Mouse (Mus musculus) hindbrain, embryonic 15.5 days (tissue): Measurements from ENCODE around the gene Pdhx. TPM values are rescaled to one million over a fixed set of nuclear protein-coding genes. Genes with fewer than 3 reads are reported as not detected.
A peak's percentile ranks its signal among the peaks of the same experiment; 100 is the strongest.

Experiments
- ATAC-seq: fragments of 200-750 bp; cut with Nextera tagmentation; 2 replicates; pipeline ENCODE4 v1.8.0; 2017; ENCODE audit warnings: low read depth, moderate number of reproducible peaks, moderate TSS enrichment; ENCODE audit not compliant: low FRiP score
- H3K27ac ChIP-seq: fragments of 300-500 bp; sonication (generic); replicated peaks from 2 replicates; pipeline ENCODE4 v1.5.1; 2015; ENCODE audit warnings: mild to moderate bottlenecking, inconsistent platforms
- H3K27me3 ChIP-seq: fragments of 300-500 bp; sonication (generic); 2 replicates; pipeline ENCODE4 v1.6.1; 2015; ENCODE audit warnings: control low read depth, inconsistent platforms
- H3K36me3 ChIP-seq: fragments of 300-500 bp; sonication (generic); 2 replicates; pipeline ENCODE4 v1.6.1; 2015; ENCODE audit warnings: control low read depth, inconsistent platforms
- H3K4me1 ChIP-seq: fragments of 300-500 bp; sonication (generic); replicated peaks from 2 replicates; pipeline ENCODE4 v1.6.1; 2015; ENCODE audit warnings: control low read depth, inconsistent platforms
- H3K4me2 ChIP-seq: fragments of 300-500 bp; sonication (generic); 2 replicates; pipeline ENCODE4 v1.6.1; 2015; ENCODE audit warnings: moderate library complexity, mild to moderate bottlenecking, inconsistent platforms
- H3K4me3 ChIP-seq: fragments of 300-500 bp; sonication (generic); 2 replicates; pipeline ENCODE4 v1.5.1; 2015; ENCODE audit warnings: mild to moderate bottlenecking, inconsistent platforms
- H3K9ac ChIP-seq: fragments of 300-500 bp; sonication (generic); 2 replicates; pipeline ENCODE4 v1.6.1; 2015; ENCODE audit warnings: inconsistent platforms
- H3K9me3 ChIP-seq: fragments of 300-500 bp; sonication (generic); 2 replicates; pipeline ENCODE4 v1.6.1; 2016; ENCODE audit warnings: control low read depth, inconsistent platforms
- WGBS: fragments of 180-500 bp; shearing (Covaris S2); methylation state at CpG from one replicate; pipeline ENCODE4 v1.1.7; 2015; 5-methylcytosine and 5-hydroxymethylcytosine counted together
- polyA plus RNA-seq: library from polyadenylated mRNA; unstranded; fragments of >200 nt; fragmentation: Nextera tagmentation; extraction: Ambion mirVana; gene quantifications from 2 replicates; pipeline ENCODE4 v1.2.1, GENCODE M21; 2015

Gene Pdhx
- 67.0 and 68.2 TPM in 2 replicates for polyA plus RNA-seq

DNA sequence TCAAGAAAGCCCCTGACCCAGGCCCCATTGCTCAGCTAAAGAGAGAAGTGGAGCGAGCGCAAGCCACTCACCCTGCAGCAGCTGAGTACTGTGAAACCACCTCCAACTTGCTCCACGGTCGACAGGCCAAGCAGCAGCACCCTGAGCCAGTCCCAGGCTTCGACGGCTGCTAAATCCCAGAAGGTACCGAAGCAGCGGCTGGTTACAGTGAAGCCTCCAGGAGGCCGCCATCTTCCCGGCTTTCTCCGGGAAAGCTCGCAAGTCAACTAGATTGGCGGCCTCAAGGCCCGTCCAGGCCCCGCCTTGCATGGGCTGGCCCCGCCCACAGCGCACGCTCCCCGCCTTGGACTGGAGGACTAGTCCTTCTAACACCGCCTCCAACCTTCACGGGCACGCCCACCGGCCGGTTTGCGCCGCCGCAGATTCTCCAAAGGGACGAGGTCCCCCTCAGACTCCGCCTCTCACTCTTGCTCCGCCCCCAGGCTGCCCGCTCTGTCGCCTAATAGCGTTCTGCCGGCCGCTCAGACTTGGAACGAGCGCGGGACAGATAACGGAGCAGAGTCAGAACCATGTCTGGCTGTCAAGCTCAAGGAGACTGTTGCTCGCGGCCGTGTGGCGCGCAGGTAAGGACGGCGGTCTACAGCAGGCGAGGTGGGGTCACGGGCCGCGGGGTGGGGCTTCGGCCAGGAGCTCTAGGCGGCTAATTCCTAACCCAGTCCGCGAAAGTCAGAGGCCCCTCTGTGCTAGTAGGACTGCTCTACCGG lies at the start of gene Pdhx, which contains the start of gene Apip:
Pdhx (minus strand) TSS at position 295 of the 764 bp plus-strand sequence.
Apip (plus strand) TSS at position 457 of the 764 bp plus-strand sequence.
- WGBS: 2% methylated on average over 55 of the region's 55 CpGs
- H3K36me3 ChIP-seq: no peaks in the 10 kb centered on the region
- H3K4me2 ChIP-seq: peak within 1 kb of the TSS; percentile 74
- peak within 1 kb of the TSS; percentile 86 for H3K27ac ChIP-seq
- H3K4me3 ChIP-seq: peak within 1 kb of the TSS; percentile 68
- H3K9ac ChIP-seq: peak within 1 kb of the TSS; percentile 90
- H3K4me1 ChIP-seq: peaks cover 29% of the 10 kb centered on the region
- no peaks in the 10 kb centered on the region for H3K27me3 ChIP-seq
- ATAC-seq: peak; percentile 100
- no peaks in the 10 kb centered on the region for H3K9me3 ChIP-seq

DNA sequence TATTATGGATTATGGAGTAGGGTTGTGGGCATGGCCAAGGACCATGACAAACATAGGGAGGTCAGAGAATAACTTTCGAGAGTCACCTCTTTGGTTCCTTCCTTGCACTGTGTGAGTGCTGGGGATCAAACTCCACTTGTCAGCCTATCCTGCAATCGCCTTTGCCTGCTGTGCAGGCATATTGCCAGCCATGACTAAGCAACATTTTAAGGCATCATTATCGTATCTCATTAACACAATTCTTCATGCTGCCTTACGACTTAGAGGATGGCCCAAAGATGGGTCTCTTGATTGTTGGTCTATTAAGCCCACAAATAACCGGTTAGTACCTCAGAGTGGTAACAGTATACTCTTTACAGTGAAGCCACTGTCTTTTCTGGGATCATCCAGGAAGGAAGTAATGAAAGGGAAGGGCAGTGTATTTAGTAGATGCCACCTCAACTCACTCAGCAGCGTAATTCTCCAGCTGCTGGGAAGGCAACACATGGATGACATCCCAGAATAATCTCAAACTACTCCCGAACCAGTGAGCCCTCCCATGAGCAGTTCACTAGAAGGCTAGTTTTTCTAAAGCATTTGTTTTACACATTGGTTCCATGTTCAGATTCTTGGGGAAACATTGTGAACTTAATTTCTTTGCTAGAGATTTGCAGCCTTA lies 46.0 kb upstream of the Pdhx start:
- H3K9me3 ChIP-seq: no peaks in the 10 kb centered on the region
- no peaks in the 10 kb centered on the region for H3K27me3 ChIP-seq
- no peak overlapping the region for H3K4me3 ChIP-seq
- ATAC-seq: no peak
- 72% methylated on average over 7 of the region's 7 CpGs for WGBS
- H3K36me3 ChIP-seq: no peaks in the 10 kb centered on the region
- H3K4me1 ChIP-seq: peaks cover 9% of the 10 kb centered on the region; the same call in 1 of the 2 replicates
- no peak overlapping the region for H3K9ac ChIP-seq
- no peak overlapping the region for H3K27ac ChIP-seq
- H3K4me2 ChIP-seq: no peak overlapping the region

DNA sequence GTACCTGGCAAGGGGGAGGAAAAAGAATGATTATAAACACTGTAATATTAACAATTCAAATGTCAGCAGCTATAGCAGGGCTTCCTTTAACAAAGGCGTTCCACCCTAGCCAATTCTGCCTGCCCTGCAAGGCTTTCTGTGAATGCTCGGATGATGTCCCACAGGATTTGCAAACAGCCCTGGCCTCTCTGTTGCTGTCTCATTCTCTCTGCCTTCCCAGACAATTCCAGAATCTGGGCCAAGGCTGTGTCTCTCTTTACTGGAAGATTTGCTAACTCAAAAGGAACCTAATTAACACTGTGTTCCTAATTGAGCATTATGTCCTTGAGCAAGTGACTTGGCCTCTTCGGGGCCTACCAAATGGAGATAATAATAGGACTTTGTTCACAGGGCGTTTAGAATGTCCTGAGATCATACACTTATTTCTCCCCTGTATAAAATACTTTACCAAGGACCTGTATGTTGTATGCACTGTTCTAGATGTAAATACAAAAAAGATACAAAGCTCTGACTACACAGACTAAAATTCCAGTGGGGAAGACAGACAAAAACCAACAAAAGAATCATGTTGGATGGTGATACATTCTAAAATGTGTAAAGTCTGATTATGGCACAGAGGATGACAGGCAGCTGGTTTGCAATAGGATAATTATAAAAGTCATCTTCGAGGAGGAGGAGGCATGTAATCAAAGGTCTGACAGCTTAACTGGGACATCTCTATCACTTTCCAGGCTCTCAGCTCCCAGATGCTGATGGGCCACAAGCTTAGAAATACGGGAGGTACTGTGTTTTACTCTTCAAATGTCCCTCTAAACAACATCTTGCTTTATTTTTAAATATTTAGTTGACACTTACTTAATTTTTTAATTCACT lies 45.2 kb upstream of the Pdhx start:
- 60% methylated on average over 6 of the region's 6 CpGs for WGBS
- Histone ChIP-seq H3K27me3 (no peaks in the 10 kb centered on the region), H3K9me3 (no peaks in the 10 kb centered on the region), H3K4me1 (peaks cover 9% of the 10 kb centered on the region; the same call in 1 of the 2 replicates), H3K27ac (peak overlapping the region; percentile 42), H3K4me3 (no peak overlapping the region), H3K36me3 (no peaks in the 10 kb centered on the region), H3K9ac (no peak overlapping the region), H3K4me2 (no peak overlapping the region)
- no peak for ATAC-seq

DNA sequence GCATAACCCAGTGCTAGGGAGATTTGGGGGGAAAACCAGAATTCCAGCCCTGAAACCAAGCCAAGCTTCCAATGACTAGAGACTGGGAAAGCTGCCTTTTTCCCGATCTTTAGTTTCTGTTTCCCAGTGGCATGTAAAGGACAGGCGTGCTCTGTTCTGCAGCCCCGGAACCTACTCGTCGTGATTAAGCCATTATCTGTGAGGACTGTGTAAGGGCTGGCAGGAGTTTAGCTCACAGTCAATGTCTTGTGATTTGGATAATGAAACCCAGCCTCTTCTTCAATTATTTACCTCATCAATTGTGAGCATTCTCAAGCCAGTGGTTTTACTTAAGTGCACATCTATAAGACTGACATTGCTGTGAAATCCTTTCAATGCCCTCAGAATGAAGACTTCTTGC lies 43.9 kb upstream of the Pdhx start:
- Histone ChIP-seq H3K27me3 (no peaks in the 10 kb centered on the region), H3K9ac (no peak overlapping the region), H3K4me2 (no peak overlapping the region), H3K4me3 (no peak overlapping the region), H3K27ac (no peak overlapping the region), H3K9me3 (no peaks in the 10 kb centered on the region), H3K36me3 (no peaks in the 10 kb centered on the region), H3K4me1 (peaks cover 9% of the 10 kb centered on the region; the same call in 1 of the 2 replicates)
- WGBS: 67% methylated on average over 5 of the region's 5 CpGs
- no peak for ATAC-seq

GRCm38 (mm10) chr2:103111669-103112068 lies 38.4 kb upstream of the Pdhx start:
- Histone ChIP-seq H3K4me2 (no peak overlapping the region), H3K9me3 (no peaks in the 10 kb centered on the region), H3K27ac (no peak overlapping the region), H3K9ac (no peak overlapping the region), H3K27me3 (no peaks in the 10 kb centered on the region), H3K36me3 (no peaks in the 10 kb centered on the region), H3K4me3 (no peak overlapping the region), H3K4me1 (no peaks in the 10 kb centered on the region)
- WGBS: 63% methylated on average over 8 of the region's 8 CpGs
- ATAC-seq: no peak

GRCm38 (mm10) chr2:103106172-103106571 lies 32.9 kb upstream of the Pdhx start:
- Histone ChIP-seq H3K9me3 (no peaks in the 10 kb centered on the region), H3K36me3 (no peaks in the 10 kb centered on the region), H3K9ac (no peak overlapping the region), H3K27ac (no peak overlapping the region), H3K4me2 (no peak overlapping the region), H3K4me1 (no peaks in the 10 kb centered on the region), H3K4me3 (no peak overlapping the region), H3K27me3 (no peaks in the 10 kb centered on the region)
- WGBS: 91% methylated on average over 2 of the region's 2 CpGs
- no peak for ATAC-seq

DNA sequence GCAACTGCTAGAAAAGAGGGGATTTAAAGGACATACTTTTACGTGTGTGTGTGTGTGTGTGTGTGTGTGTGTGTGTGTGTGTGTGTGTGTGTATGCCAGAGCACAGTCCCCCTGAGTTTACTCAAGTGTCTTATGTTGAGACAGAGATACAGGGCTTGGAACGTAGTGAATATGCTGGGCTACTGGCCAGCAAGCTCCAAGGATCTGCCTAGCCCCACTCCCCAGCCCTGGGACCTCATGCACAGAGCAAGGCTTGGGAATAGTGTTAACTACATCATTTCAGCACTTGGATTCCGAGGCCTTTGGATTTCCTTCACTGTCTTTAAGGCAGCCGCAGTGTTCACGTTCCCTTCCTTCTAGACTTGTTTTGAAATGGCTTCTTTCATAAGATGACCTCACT lies 29.3 kb upstream of the Pdhx start:
- Histone ChIP-seq H3K27me3 (no peaks in the 10 kb centered on the region), H3K27ac (no peak overlapping the region), H3K9ac (no peak overlapping the region), H3K4me1 (no peaks in the 10 kb centered on the region), H3K4me2 (no peak overlapping the region), H3K4me3 (no peak overlapping the region), H3K9me3 (no peaks in the 10 kb centered on the region), H3K36me3 (no peaks in the 10 kb centered on the region)
- no peak for ATAC-seq
- WGBS: 74% methylated on average over 5 of the region's 5 CpGs

DNA sequence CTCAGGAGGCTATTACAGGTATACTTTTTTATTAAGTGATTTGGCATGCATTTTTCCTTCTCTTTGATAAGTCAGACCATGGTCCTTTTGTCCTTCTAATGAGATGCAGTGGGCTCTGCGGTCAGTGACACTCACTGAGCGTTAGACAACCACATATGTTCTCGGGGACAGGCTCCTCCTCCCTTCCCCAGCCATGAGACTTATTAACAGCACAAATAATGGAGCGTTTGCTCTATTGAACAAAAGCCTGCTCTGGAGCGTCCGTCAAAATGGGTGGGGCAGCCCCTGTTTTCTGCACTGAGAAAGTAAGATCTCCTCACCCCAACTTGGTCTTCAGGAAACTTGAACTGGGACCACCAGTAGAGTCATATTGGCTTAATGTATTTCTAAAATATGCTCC lies 16.2 kb upstream of the Pdhx start:
- H3K27me3 ChIP-seq: no peaks in the 10 kb centered on the region
- no peak overlapping the region for H3K27ac ChIP-seq
- no peaks in the 10 kb centered on the region for H3K4me1 ChIP-seq
- 35% methylated on average over 6 of the region's 6 CpGs for WGBS
- H3K4me2 ChIP-seq: no peak overlapping the region
- H3K4me3 ChIP-seq: no peak overlapping the region
- no peaks in the 10 kb centered on the region for H3K9me3 ChIP-seq
- H3K9ac ChIP-seq: no peak overlapping the region
- no peak for ATAC-seq
- peaks cover 34% of the 10 kb centered on the region for H3K36me3 ChIP-seq

GRCm38 (mm10) chr2:103088099-103088498 lies 14.8 kb upstream of the Pdhx start:
- no peaks in the 10 kb centered on the region for H3K27me3 ChIP-seq
- WGBS: 96% methylated on average over 4 of the region's 4 CpGs
- H3K27ac ChIP-seq: no peak overlapping the region
- H3K9ac ChIP-seq: no peak overlapping the region
- ATAC-seq: no peak
- H3K4me3 ChIP-seq: no peak overlapping the region
- H3K4me2 ChIP-seq: no peak overlapping the region
- H3K36me3 ChIP-seq: peaks cover 23% of the 10 kb centered on the region
- no peaks in the 10 kb centered on the region for H3K4me1 ChIP-seq
- H3K9me3 ChIP-seq: no peaks in the 10 kb centered on the region

GRCm38 (mm10) chr2:103086432-103086831 lies 13.1 kb upstream of the Pdhx start:
- 9% methylated on average over 1 of the region's 1 CpGs for WGBS
- no peak overlapping the region for H3K27ac ChIP-seq
- H3K4me3 ChIP-seq: no peak overlapping the region
- H3K4me1 ChIP-seq: no peaks in the 10 kb centered on the region
- peaks cover 19% of the 10 kb centered on the region; the same call in 1 of the 2 replicates for H3K36me3 ChIP-seq
- no peaks in the 10 kb centered on the region for H3K27me3 ChIP-seq
- H3K9me3 ChIP-seq: no peaks in the 10 kb centered on the region
- no peak overlapping the region for H3K9ac ChIP-seq
- ATAC-seq: no peak
- H3K4me2 ChIP-seq: no peak overlapping the region

DNA sequence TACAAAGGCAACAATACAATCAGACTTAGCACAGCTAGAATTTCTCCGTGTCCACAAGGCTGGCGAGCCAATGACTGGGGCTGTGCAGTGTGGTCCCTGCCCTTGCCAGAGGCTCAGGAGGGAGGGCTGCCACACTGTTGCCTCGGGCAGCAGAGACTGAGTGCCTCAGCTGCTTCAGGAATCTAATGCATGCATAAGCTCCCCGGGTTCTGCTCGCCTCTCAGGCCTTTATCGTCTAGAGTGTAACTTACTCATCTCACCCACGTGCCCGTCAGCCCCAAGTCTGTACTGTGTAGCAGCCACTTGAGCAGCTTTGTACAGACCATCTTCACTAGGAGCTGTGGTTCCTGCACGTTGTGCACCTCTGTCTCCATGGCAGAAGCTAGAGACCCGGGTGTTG lies 12.3 kb upstream of the Pdhx start:
- no peaks in the 10 kb centered on the region for H3K27me3 ChIP-seq
- H3K4me3 ChIP-seq: no peak overlapping the region
- no peak overlapping the region for H3K4me2 ChIP-seq
- ATAC-seq: peak; percentile 56; the same call in 1 of the 2 replicates
- no peak overlapping the region for H3K27ac ChIP-seq
- no peak overlapping the region for H3K9ac ChIP-seq
- H3K9me3 ChIP-seq: no peaks in the 10 kb centered on the region
- H3K4me1 ChIP-seq: no peaks in the 10 kb centered on the region
- H3K36me3 ChIP-seq: peaks cover 19% of the 10 kb centered on the region; the same call in 1 of the 2 replicates
- 59% methylated on average over 10 of the region's 10 CpGs for WGBS
